Mouse (Mus musculus): Measurements from ENCODE around the gene Vasp.

GRCm38 (mm10) chr7:19214940-19215339 is 56.7 kb downstream of the Vasp start:
- TF ChIP-seq CTCF (IDR thresholded peaks at IDR 0.05; ENCODE audit: low read depth) (no peak), EP300 (IDR thresholded peaks at IDR 0.05; ENCODE audit: low read depth) (no peak)

Measured in heart, postnatal 0 days (tissue).